24 mouse cellular contexts compared by ENCODE assay signal in the genomic region with DNA sequence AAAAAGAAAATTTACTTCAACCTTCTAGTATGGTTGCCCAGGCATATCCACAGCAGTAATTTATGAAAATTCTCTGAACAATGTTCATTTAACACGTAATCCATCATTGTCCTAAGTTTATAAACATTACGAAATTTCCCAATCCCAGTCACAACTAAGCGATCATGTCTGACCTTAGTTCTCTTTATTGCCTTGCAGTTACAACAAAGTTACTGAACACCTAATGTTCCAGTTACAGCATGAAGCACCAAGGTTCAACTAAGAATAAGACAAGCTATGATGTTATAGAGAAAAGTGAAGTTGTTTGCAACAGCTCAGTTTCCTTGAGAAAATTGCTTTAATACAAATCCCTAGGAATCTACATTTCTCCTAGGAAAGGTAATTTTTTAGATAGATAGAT. TPM values are rescaled to one million over a fixed set of nuclear protein-coding genes. Genes with fewer than 3 reads are reported as not detected.
"Had no signal": no experiment of that assay in that cellular context is flagged by ENCODE, and none has a peak within 500 bp of the region (broad histone marks: within the 10 kb centered on the region; RNA-seq: fewer than 3 reads in every experiment).

No protein-coding gene starts in this region.

- H3K4me1 ChIP-seq: midbrain, embryonic 10.5 days; midbrain, embryonic 12.5 days; neural tube, embryonic 13.5 days; neural tube, embryonic 15.5 days had no signal

- H3K27me3 ChIP-seq: midbrain, embryonic 12.5 days; neural tube, embryonic 13.5 days; neural tube, embryonic 15.5 days had no signal

- H3K27ac ChIP-seq: midbrain, embryonic 10.5 days; midbrain, embryonic 12.5 days; neural tube, embryonic 13.5 days; neural tube, embryonic 15.5 days had no signal

- DNase-seq: lung, adult 18-20 months; lung, embryonic 14.5 days; lung, postnatal 10 days; lung, postnatal 4 days; midbrain, embryonic 14.5 days; retina, postnatal 1 day; right cerebral cortex, adult 18-20 months; right cerebral cortex, postnatal 25 days; right cerebral cortex, postnatal 4 days; spleen, adult 18-20 months; thymus, adult 18-20 months; thymus, postnatal 14 days; thymus, postnatal 36 days had no signal

- H3K4me3 ChIP-seq: midbrain, embryonic 10.5 days; midbrain, embryonic 12.5 days; myocyte; neural tube, embryonic 13.5 days; neural tube, embryonic 15.5 days had no signal

- H3K9ac ChIP-seq: lung, embryonic 14.5 days; midbrain, embryonic 12.5 days; neural tube, embryonic 13.5 days; neural tube, embryonic 15.5 days had no signal

- H3K36me3 ChIP-seq: midbrain, embryonic 10.5 days; midbrain, embryonic 12.5 days; neural tube, embryonic 13.5 days; neural tube, embryonic 15.5 days had no signal

- H3K4me2 ChIP-seq: lung, embryonic 14.5 days; midbrain, embryonic 12.5 days; neural tube, embryonic 13.5 days; neural tube, embryonic 15.5 days had no signal

- ATAC-seq: midbrain, embryonic 16.5 days had no signal

- H3K9me3 ChIP-seq: midbrain, embryonic 10.5 days; midbrain, embryonic 12.5 days; neural tube, embryonic 13.5 days; neural tube, embryonic 15.5 days had no signal

RNA-seq across cellular contexts. Expression of gene Gm6614, which starts 10.5 kb away (rescaled TPM):
- polyA plus RNA-seq: lung, embryonic 14.5 days; lung, embryonic 16.5 days; midbrain, embryonic 10.5 days; midbrain, embryonic 14.5 days; midbrain, embryonic 16.5 days; myocyte; neural tube, embryonic 13.5 days; neural tube, embryonic 15.5 days; small intestine, adult 2 months; stomach, embryonic 14.5 days; stomach, embryonic 16.5 days; thymus, postnatal 0 days had no signal
